Mouse (Mus musculus) hindbrain, embryonic 10.5 days (tissue): ENCODE measurements around the gene Ppm1j. TPM values are rescaled to one million over a fixed set of nuclear protein-coding genes. Genes with fewer than 3 reads are reported as not detected.
"Not testable (repeated sequence)": the region's sequence is repeated elsewhere in the genome, so short reads cannot be mapped to it uniquely, and the experiment has no call there.

Source experiments
- DNase-seq: peaks from one replicate; pipeline ENCODE4 v3.0.0-alpha.2; 2017; ENCODE audit warnings: low spot score
- H3K27ac ChIP-seq: fragments of 300-500 bp; sonication (generic); 2 replicates; pipeline ENCODE4 v1.5.1; 2016; ENCODE audit warnings: mild to moderate bottlenecking, moderate library complexity
- H3K27me3 ChIP-seq: fragments of 300-500 bp; sonication (generic); 2 replicates; pipeline ENCODE4 v1.6.1; 2016; ENCODE audit warnings: mild to moderate bottlenecking; ENCODE audit not compliant: poor library complexity, insufficient read depth, severe bottlenecking
- H3K36me3 ChIP-seq: fragments of 300-500 bp; sonication (generic); 2 replicates; pipeline ENCODE4 v1.6.1; 2016; ENCODE audit warnings: mild to moderate bottlenecking, moderate library complexity
- H3K4me1 ChIP-seq: fragments of 300-500 bp; sonication (generic); replicated peaks from 2 replicates; pipeline ENCODE4 v1.6.1; 2016; ENCODE audit warnings: mild to moderate bottlenecking
- H3K4me3 ChIP-seq: fragments of 300-500 bp; sonication (generic); 2 replicates; pipeline ENCODE4 v1.5.1; 2016; ENCODE audit warnings: mild to moderate bottlenecking, moderate library complexity
- H3K9me3 ChIP-seq: fragments of 300-500 bp; sonication (generic); 2 replicates; pipeline ENCODE4 v1.6.1; 2016; ENCODE audit warnings: mild to moderate bottlenecking, moderate library complexity
- WGBS: fragments of 180-500 bp; shearing (Covaris S2); methylation state at CpG from one replicate; pipeline ENCODE4 v1.1.7; 2016; 5-methylcytosine and 5-hydroxymethylcytosine counted together
- polyA plus RNA-seq: library from polyadenylated mRNA; unstranded; fragments of >200 nt; fragmentation: Nextera tagmentation; extraction: Ambion mirVana; gene quantifications from 2 replicates; pipeline ENCODE4 v1.2.1, GENCODE M21; 2016

The Ppm1j gene
- 1.8 and 3.1 TPM in 2 replicates for polyA plus RNA-seq

- DNase-seq: peak; percentile 59
- no peaks in the 10 kb centered on the region for H3K36me3 ChIP-seq
- under 1% methylated on average over 56 of the region's 56 CpGs for WGBS
- peak within 1 kb of the TSS; percentile 61 for H3K4me3 ChIP-seq
- peaks cover 32% of the 10 kb centered on the region for H3K4me1 ChIP-seq
- peaks cover 100% of the 10 kb centered on the region for H3K27me3 ChIP-seq
- H3K27ac ChIP-seq: peak within 1 kb of the TSS; percentile 23; the same call in 1 of the 2 replicates
- no peaks in the 10 kb centered on the region for H3K9me3 ChIP-seq
Measured at GRCm38 (mm10) chr3:104780561-104781420, at the start of gene Ppm1j. TSS of gene Ppm1j (plus strand) at chr3:104781056.

- no peak for DNase-seq
- WGBS: 67% methylated on average over 3 of the region's 3 CpGs
- no peak overlapping the region for H3K4me3 ChIP-seq
- H3K27ac ChIP-seq: no peak overlapping the region
- 0 out of 2 replicates have a peak, but pooled peaks cover 2% of the 10 kb centered on the region for H3K27me3 ChIP-seq
- H3K36me3 ChIP-seq: no peaks in the 10 kb centered on the region
- no peaks in the 10 kb centered on the region for H3K9me3 ChIP-seq
- no peaks in the 10 kb centered on the region for H3K4me1 ChIP-seq
Measured at GRCm38 (mm10) chr3:104732907-104733306, 47.9 kb upstream of the Ppm1j start.

DNA sequence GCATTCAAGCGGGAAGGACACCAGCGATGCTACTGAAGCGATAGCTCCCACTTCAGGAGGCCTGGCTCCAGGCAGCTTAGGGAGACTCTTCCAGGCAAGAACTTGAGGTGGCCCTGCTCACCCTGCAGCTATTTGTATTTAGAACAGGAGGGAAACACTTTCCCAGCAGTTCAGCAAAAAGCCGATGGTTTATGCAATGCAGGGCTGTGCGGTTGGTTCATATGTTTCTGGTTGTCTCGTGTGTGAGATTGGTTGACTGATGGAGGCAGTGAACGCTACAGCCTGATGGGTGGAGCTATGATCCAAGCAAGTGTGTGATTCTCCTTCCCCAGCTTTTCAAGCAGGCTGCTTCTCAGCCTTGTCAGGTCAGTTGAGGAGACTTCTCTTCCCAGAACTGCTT, 46.2 kb upstream of the Ppm1j start:
- no peak overlapping the region for H3K27ac ChIP-seq
- peaks cover 2% of the 10 kb centered on the region; the same call in 1 of the 2 replicates for H3K27me3 ChIP-seq
- no peak overlapping the region for H3K4me3 ChIP-seq
- DNase-seq: no peak
- no peaks in the 10 kb centered on the region for H3K4me1 ChIP-seq
- H3K36me3 ChIP-seq: no peaks in the 10 kb centered on the region
- no peaks in the 10 kb centered on the region for H3K9me3 ChIP-seq
- 64% methylated on average over 7 of the region's 7 CpGs for WGBS

- Histone ChIP-seq H3K27me3 (no peaks in the 10 kb centered on the region; the same call in 1 of the 2 replicates), H3K36me3 (no peaks in the 10 kb centered on the region), H3K4me1 (no peaks in the 10 kb centered on the region), H3K27ac (no peak overlapping the region), H3K9me3 (no peaks in the 10 kb centered on the region), H3K4me3 (no peak overlapping the region)
- WGBS: 90% methylated on average over 3 of the region's 3 CpGs
- no peak for DNase-seq
Measured at GRCm38 (mm10) chr3:104741954-104742353, 38.9 kb upstream of the Ppm1j start.

- no peak overlapping the region for H3K27ac ChIP-seq
- no peaks in the 10 kb centered on the region for H3K36me3 ChIP-seq
- H3K4me3 ChIP-seq: no peak overlapping the region
- H3K27me3 ChIP-seq: no peaks in the 10 kb centered on the region; the same call in 1 of the 2 replicates
- no peaks in the 10 kb centered on the region for H3K4me1 ChIP-seq
- 59% methylated on average over 1 of the region's 1 CpGs for WGBS
- DNase-seq: no peak
- H3K9me3 ChIP-seq: no peaks in the 10 kb centered on the region
Measured at GRCm38 (mm10) chr3:104743161-104743560, 37.7 kb upstream of the Ppm1j start.

- no peak overlapping the region for H3K4me3 ChIP-seq
- H3K4me1 ChIP-seq: no peaks in the 10 kb centered on the region
- no peak for DNase-seq
- H3K36me3 ChIP-seq: no peaks in the 10 kb centered on the region
- no peak overlapping the region for H3K27ac ChIP-seq
- no peaks in the 10 kb centered on the region; the same call in 1 of the 2 replicates for H3K27me3 ChIP-seq
- H3K9me3 ChIP-seq: no peaks in the 10 kb centered on the region
- whole genome bisulfite sequencing: 78% methylated on average over 1 of the region's 1 CpGs
Measured at GRCm38 (mm10) chr3:104743864-104744263, 37.0 kb upstream of the Ppm1j start.

DNA sequence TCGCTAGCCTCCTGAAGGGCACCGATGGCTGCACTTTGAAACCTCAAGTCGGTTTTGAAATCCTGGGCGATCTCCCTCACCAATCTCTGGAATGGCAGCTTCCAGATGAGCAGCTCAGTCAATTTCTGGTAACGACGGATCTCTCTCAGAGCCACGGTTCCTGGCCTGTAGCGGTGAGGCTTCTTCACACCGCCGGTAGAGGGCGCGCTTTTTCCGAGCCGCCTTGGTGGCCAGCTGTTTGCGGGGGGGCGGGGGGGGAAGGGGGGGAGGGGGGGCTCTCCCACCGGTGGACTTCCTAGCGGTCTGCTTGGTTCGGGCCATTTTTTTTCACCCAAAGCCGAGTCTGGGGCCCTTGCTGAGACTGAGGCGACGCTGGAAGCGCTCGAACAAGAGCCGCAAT, 28.0 kb upstream of the Ppm1j start:
- WGBS: 20% methylated on average over 25 of the region's 25 CpGs
- Histone ChIP-seq H3K4me3 (0 out of 2 replicates have a peak overlapping the region, but pooled peaks have one; percentile 16), H3K27me3 (peaks cover 40% of the 10 kb centered on the region), H3K4me1 (peaks cover 10% of the 10 kb centered on the region)
- peak; percentile 37 for DNase-seq
- H3K36me3 ChIP-seq, H3K27ac ChIP-seq, H3K9me3 ChIP-seq: not testable (repeated sequence)

DNA sequence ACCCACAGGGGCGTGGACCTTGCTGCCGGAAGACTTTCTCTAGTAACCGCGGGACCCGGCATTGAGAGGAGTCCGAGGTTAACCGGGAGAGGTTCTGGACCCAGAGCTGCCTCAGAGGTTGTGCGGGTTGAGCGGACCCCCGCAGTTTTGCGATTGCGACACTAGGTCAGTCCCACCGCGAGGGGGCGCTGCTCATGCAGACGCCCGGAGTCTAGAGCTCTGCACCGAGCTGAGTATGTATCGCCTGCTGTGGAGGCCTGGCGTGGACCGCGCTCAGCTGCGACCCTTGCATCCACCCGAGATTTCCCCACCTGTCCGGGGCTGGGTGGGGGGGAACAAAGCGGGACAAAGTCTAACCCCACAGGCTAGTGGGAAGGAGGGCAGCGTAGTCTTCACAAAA, 22.4 kb upstream of the Ppm1j start:
- no peaks in the 10 kb centered on the region for H3K9me3 ChIP-seq
- peaks cover 81% of the 10 kb centered on the region for H3K27me3 ChIP-seq
- no peaks in the 10 kb centered on the region for H3K36me3 ChIP-seq
- DNase-seq: peak; percentile 87
- peak overlapping the region; percentile 77 for H3K27ac ChIP-seq
- H3K4me3 ChIP-seq: peak overlapping the region; percentile 54
- H3K4me1 ChIP-seq: peaks cover 21% of the 10 kb centered on the region
- WGBS: 2% methylated on average over 27 of the region's 27 CpGs

- Histone ChIP-seq H3K4me3 (peak overlapping the region; percentile 54), H3K27me3 (peaks cover 80% of the 10 kb centered on the region), H3K27ac (peak overlapping the region; percentile 77), H3K36me3 (no peaks in the 10 kb centered on the region), H3K4me1 (peaks cover 21% of the 10 kb centered on the region), H3K9me3 (no peaks in the 10 kb centered on the region)
- WGBS: 4% methylated on average over 5 of the region's 5 CpGs
- DNase-seq: no peak
Measured at GRCm38 (mm10) chr3:104758869-104759268, 22.0 kb upstream of the Ppm1j start.

DNA sequence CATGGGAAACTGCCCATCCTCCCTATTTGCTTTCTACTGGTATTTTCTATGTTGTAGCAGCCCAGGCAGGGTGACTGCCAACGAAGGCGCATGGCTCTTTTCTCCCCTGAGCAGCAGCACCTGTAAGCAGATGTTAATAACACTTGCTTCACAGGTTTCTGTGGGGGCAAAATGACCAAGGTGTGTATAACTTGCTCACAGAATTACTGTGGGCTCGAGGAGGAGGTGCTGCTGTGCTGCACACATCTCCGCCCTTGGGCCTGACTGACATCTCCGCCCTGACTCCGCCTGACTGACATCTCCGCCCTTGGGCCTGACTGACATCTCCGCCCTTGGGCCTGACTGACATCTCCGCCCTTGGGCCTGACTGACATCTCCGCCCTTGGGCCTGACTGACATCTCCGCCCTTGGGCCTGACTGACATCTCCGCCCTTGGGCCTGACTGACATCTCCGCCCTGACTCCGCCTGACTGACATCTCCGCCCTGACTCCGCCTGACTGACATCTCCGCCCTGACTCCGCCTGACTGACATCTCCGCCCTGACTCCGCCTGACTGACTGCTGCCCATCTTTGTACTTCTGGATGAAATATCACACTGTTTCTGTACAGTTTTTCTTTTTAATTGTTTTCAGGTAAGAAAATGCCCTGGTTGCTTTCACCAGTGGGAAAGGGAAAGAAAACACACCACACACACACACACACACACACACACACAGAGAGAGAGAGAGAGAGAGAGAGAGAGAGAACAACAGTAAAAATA, 18.6 kb upstream of the Ppm1j start:
- 18% methylated on average over 20 of the region's 20 CpGs for WGBS
- not testable (repeated sequence) for H3K36me3 ChIP-seq, DNase-seq, H3K4me3 ChIP-seq, H3K27ac ChIP-seq, H3K9me3 ChIP-seq
- Histone ChIP-seq H3K4me1 (peaks cover 16% of the 10 kb centered on the region; the same call in 1 of the 2 replicates), H3K27me3 (peaks cover 86% of the 10 kb centered on the region)

- no peak overlapping the region for H3K27ac ChIP-seq
- 28% methylated on average over 4 of the region's 4 CpGs for WGBS
- H3K9me3 ChIP-seq: no peaks in the 10 kb centered on the region
- peaks cover 82% of the 10 kb centered on the region for H3K27me3 ChIP-seq
- peaks cover 15% of the 10 kb centered on the region for H3K4me1 ChIP-seq
- no peak overlapping the region for H3K4me3 ChIP-seq
- no peaks in the 10 kb centered on the region for H3K36me3 ChIP-seq
- DNase-seq: peak; percentile 46
Measured at GRCm38 (mm10) chr3:104765021-104765420, 15.8 kb upstream of the Ppm1j start.

GRCm38 (mm10) chr3:104767141-104767540, 13.7 kb upstream of the Ppm1j start:
- DNase-seq: no peak
- no peaks in the 10 kb centered on the region for H3K9me3 ChIP-seq
- no peak overlapping the region for H3K27ac ChIP-seq
- 65% methylated on average over 2 of the region's 2 CpGs for WGBS
- H3K4me3 ChIP-seq: no peak overlapping the region
- peaks cover 82% of the 10 kb centered on the region for H3K27me3 ChIP-seq
- H3K4me1 ChIP-seq: peaks cover 10% of the 10 kb centered on the region
- no peaks in the 10 kb centered on the region for H3K36me3 ChIP-seq

- Histone ChIP-seq H3K27ac (no peak overlapping the region), H3K4me3 (no peak overlapping the region), H3K4me1 (peaks cover 10% of the 10 kb centered on the region), H3K27me3 (peaks cover 84% of the 10 kb centered on the region), H3K36me3 (no peaks in the 10 kb centered on the region), H3K9me3 (no peaks in the 10 kb centered on the region)
- no peak for DNase-seq
- 77% methylated on average over 4 of the region's 4 CpGs for WGBS
Measured at GRCm38 (mm10) chr3:104767716-104768115, 13.1 kb upstream of the Ppm1j start.
